Mouse (Mus musculus) layer of hippocampus, postnatal 36 days (tissue): Measurements from ENCODE around the gene Zfp986. TPM values are rescaled to one million over a fixed set of nuclear protein-coding genes. Genes with fewer than 3 reads are reported as not detected.
"Not testable (repeated sequence)": the region's sequence is repeated elsewhere in the genome, so short reads cannot be mapped to it uniquely, and the experiment has no call there.

Experiments used
- DNase-seq, 2 experiments: peaks; one replicate each; pipeline ENCODE4 v3.0.0; 2022
- total RNA-seq, 2 experiments: library from RNA; stranded (reverse); gene quantifications; 2 replicates each; pipeline ENCODE4 v1.2.3; 2021

Zfp986 gene
- total RNA-seq, result not detected

DNA sequence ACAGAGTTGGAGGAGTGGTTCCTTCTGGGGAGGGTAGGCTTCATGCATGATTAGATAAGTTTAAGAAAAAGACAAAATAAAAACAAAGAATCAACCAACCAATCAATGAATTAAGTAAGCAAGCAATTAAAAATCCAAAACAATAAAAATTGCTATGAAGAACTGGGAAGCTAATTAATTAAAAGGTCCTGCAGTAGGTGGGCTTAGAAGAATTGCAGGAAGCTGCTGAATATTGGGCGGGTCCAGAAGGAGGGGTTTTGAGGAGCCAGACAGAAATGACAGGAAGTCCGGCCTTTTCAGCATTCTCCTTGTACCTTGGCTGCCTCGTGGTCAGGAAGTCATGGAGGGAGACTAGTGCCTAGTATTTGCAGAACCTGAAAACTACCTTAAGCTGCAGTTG is at the start of gene Zfp986:
Gene Zfp986 (plus strand): TSS at position 301 of the 400 bp plus-strand sequence.
- DNase-seq, result not testable (repeated sequence)

DNA sequence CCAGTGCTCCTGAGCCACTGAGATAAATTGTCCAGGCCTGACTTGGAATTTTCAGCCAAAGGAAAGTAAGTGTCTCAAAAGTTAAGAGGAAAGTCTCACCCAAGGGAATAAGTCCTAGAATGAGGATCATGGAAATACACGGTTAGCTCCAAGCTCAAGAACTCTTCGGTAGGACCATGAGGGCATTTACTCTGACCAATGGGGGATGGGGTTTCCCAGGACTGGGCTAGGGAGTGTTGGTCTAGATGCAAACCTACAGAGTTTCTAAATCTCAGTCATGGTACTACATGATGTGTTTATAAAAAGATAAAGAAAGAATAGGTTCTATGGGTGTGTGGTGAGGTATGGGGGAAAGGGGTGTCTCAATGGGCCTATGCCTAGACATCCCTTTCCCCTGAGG is 48.6 kb upstream of the Zfp986 start:
- DNase-seq, result not testable (repeated sequence)

DNA sequence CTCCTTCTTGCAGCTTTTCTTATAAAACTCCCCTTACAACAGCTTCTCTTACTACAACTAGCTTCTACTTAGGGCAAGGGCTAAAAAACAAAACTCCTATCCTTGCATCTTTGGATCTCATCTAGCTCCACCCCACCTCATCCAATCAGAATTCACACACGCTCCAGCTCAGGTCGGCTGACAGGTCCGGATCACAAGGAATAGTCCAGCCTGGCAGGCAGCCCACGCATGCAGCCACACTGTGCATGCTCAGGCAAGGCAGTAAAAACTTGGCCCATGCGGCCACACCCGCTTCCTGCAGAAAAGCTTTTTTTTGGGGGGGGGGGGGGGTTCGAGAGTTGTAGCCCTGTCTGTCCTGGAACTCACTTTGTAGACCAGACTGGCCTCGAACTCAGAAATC is 43.0 kb upstream of the Zfp986 start:
- not testable (repeated sequence) for DNase-seq

DNA sequence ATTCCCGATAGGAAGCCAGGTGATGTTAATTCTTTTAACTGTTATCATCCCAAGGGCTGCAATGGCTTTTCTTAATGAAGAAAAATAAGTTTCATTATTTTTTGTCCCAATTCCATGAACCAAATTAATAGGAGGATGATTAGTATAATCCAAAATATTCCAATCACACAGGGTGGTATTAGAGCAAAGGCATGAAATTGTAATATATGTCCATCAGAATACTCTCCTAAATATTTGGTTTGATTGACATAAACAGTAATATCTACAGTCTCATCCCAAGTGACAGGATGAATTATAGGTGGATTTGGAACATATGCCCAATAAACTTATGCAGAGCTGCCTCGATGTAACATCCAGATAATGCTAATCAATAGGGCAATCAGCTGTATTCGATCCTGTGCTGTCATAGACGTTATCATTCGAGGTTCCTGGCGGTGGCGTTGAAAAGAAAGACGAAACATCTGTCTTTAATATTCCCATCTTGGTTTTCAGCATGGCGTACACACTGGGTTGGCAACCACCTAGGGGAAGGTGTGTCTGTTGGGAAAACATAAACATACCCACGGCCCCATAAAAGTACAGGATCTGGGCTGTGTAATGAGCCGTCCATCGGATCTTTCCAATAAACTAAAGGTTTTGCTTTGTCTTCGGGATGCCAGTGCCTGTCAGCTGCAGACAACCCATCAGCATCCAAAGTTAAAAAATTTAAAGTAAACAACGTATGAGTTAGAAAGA is 37.1 kb upstream of the Zfp986 start:
- not testable (repeated sequence) for DNase-seq

DNA sequence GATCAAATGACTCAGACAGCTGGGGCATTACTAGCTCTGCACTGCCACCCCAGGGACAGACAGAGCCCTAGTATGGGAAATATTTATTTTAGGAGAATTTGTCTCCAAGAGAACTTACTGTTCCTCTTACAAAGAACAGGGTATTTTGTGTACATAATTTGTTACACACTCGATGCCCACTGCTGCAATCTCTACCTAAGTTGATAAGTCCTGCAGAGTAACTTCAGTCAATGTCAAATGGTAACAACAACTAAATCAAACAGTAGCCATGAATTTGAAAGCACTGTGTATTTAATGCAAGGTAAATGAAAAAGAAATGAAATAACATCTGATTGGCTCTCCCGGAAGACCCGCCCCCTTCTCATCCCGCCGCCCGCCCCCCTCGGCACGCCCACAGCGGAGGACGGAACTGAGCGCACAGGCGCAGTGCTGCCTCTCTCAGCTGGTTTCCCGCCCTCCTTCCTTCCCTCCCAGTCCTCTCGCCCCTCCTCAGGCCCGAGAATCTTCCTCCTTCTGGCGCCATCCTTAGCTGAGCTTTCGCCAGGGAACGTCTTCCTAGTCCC is 32.2 kb upstream of the Zfp986 start:
- DNase-seq, result not testable (repeated sequence)

DNA sequence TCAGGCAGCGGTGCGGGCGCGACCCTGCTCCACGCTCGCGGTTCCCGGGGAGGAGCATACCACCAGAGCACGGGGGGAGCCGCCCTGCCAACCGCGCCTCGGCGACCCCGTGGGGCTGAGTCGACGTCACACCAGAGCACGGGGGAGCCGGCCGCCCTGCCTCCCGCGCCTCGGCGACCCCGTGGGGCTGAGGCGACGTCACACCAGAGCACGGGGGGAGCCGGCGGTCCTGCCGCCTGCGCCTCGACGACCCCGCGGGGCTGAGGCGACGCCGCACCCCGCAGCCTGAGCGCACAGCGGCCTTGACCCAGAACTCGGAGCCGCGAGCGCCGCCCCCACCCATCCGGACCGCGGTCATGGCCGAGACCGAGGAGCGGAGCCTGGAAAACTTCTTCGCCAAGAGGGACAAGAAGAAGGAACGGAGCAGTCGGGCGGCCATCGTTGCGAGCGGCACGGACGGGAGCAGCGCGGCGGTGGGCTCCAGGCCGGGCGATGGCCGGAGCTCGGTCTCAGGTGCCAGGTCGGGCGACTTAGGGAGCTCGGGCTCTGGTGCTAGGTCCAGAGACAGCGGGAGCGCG is 31.6 kb upstream of the Zfp986 start:
- DNase-seq, result peak in 1 of 2 experiments; percentile 1

DNA sequence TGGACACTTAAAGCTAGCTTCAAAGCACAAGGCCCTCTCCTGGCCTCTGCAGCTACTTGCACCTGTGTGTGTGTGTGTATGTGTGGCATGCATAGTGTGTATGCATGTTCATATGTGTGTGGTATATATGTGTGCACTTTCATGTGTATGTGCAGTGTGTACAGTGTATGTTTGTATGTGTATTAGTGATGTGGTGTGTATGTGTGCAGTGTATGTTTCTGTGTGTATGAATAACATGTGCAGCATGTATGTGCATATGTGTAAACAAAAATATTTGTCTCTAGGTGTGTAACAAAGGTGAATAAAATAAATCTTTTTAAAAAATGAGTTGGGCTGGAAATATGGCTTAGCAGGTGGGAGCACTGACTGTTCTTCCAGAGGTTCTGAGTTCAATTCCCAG is 21.8 kb upstream of the Zfp986 start:
- DNase-seq, result not testable (repeated sequence)

DNA sequence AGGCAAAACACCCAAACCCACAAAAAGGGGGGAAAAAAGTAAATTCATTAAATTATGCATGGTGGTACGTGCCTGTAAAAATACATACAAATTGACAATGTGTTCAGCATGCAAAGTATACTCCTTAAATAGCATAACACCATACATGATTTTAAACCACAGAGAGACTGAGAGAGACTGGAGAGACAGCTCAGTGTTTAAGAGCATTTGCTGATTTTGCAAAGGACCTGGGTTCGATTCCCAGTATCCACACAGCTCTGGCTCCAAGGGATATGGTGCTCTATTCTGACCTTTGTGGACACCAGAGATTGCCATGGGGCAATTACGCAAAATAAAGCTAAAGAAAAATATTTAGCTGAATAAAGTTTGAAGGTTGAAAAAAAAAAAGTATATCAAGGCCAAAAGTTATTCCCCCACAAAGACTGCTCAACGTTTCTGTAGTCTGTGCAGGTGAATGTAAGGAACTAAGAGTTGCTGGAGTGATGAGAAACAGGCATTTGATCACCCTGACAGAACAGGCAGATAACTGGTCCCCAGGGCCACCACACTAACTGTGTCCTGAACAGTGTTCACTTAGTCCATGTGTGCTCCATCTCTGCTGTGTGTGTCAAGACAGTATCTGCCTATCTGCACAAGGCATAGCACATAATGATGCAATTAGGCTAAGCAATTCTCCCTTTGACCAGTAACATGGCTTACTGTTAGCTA is 20.3 kb upstream of the Zfp986 start:
- DNase-seq, result not testable (repeated sequence)

DNA sequence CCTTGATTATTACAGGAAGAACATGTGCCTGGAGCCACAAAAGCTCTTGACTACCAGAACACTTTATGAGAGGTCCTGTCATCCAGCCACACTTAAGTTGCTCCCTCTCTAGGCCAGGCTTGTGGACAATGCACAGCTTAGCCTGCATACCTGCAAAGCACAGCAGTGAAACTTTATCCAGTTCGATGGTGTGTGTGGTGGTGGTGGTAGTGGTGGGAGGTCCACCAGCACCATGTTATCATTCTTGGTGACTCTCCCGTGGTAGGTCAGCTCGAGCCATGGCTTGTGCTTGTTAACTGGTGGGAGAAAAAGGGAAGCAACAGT is 19.7 kb upstream of the Zfp986 start:
- not testable (repeated sequence) for DNase-seq

DNA sequence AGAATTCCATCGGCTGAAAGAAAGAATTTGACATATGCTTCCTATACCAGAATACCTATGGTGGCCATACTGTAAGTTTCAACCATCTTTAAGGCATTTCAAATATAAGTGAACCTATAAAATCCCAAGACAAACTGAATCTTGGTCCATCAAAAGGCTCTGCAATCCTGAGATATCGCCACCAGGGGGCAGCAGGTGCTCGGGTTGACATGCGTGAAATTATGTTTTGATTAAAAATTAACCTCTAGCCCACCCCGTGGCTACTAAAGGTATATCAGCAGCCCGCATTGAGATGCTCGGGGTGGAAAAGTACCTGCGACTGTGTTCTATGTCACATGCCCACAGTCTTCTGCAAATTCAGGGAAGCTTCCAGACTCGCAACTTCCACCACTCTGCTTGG is 17.2 kb upstream of the Zfp986 start:
- DNase-seq, result not testable (repeated sequence)

DNA sequence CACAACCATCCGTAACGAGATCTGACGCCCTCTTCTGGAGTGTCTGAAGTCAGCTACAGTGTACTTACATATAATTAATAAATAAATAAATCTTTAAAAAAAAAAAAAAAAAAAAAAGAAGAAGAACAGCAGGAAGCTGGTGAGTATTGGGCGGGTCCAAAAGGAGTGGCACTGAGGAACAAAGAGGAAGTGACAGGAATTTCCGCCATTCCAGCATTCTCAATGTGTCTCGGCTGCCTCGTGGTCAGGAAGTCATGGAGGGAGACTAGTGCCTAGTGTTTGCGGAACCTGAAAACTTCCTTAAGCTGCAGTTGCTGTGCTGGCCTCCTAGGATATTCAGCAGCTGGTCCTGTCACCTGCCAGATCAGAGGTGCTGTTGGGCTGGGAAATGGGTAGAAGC is 4.7 kb upstream of the Zfp986 start:
- not testable (repeated sequence) for DNase-seq

Other genes with a start within 250 kb of the Zfp986 start
- gene Zfp980, start 198.1 kb upstream of the Zfp986 start, total RNA-seq, result under 1 TPM; 0.15 to 0.20 TPM
- not detected for gene Zfp987, start 228.5 kb downstream of the Zfp986 start, total RNA-seq